Mouse (Mus musculus): ENCODE data around the gene Tsc22d1. TPM values are rescaled to one million over a fixed set of nuclear protein-coding genes. Genes with fewer than 3 reads are reported as not detected.
A peak's percentile ranks its signal among the peaks of the same experiment; 100 is the strongest.

The Tsc22d1 gene
- total RNA-seq, 4 experiments from 2014 or later: 338 to 435 (median 378) TPM

DNA sequence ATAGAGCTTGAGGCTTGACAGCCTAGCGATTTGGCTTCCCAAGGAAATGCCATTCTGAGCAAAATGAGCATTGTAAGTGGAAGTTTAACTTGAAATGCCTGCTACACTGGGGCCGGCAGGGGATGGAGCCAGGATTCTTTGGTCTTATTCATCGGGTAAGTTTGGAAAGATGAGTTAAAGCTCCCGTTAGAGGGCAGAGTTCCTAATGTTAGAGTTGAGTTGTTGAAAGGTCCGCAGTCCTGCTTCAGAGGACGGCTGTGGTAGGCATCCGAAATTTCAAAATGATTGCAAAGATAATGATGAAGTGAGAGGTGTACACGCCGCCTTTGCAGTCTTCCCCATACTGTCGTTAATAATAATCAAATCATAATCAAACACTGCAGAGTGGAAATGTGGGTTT, 27.4 kb downstream of the Tsc22d1 start:
- DNase-seq (ENCODE audit: low spot score): no peak

DNA sequence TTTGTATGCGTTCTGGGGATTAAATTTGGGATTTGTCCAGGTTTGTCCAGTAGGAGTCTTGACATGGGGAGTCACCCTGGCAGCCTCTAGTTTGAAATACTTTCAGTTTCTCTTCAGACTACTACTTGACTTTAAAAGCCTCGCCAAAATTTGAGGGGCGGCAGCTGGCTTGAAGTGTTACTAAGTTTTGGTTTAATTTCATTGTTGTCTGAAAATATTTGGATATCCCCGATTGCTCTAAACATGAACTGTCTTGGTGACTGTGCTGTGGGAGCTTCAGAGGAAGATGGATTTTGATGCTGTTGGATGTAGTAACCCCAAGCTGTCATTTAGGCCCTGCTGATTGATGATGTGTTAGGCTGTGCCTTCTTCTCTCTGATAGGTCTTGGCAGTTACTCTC, 34.2 kb downstream of the Tsc22d1 start:
- peak; percentile 66 for DNase-seq (ENCODE audit: low spot score)

DNA sequence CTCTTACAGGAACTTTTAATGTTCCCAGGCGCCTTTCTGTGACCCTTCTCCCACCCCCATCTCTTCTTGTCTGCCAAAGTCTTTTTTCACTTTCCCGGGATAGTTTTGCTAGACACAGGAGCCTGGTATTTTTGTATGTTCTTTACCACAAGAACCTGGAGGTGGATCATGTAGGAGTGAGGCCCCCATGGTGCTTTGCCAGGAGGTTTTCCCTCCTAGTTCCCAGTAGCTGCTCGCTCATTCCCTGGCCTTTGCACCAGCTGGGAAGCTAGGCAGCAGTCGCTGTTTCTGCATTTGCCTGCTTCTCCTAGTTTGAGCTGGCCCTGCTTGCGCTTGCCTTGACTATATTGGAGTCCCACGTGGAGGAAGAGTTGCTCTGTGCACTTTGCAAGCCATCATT, 36.2 kb downstream of the Tsc22d1 start:
- DNase-seq (ENCODE audit: low spot score): no peak

DNA sequence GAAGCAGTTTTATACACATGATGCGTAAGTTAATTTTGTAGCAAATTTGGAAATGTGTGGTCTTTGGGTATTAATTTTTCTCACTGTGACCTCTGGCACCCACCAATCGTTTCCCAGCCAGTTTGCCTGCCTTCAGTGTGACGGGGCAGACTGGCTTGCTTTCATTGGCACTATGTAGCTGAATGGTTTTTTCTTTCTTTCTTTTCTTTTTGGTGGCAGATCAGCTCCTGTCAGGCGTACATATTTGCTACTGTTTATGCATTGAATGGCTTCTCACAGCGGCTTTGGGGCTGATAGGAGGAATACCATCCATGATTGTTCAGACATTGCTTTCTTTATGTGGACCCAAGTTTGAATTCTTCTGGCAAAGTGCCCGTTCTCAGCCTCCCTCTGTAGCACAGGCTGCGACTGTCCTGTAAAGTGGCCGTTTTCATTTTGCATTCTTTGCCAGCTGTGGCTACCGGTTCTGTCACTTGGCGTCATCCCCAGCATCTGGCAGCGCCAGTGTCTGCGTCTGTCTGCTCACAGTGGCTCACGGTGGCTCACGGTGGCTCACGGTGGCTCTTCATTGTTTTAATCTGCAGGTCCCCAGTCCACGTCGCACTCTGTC, 38.1 kb downstream of the Tsc22d1 start:
- no peak for DNase-seq (ENCODE audit: low spot score)

DNA sequence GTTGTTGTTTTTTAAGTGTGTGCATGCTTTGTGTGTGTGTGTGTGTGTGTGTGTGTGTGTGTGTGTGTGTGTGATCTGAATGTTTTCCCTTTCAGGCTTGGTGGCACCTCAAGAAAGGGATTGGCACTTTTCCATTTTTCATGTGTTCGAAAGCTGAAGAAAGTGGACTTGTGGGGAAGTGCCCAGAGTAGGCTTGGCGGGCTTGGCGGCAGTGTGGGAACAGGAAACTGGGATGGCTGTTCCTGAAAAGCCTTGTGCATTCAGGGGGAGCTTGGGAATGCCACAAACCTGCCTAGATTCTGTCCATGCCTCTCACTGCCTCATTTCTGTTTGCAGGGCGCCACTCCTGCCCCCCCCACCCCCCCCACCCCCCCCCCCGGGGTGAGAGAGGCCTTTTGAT, 39.9 kb downstream of the Tsc22d1 start:
- DNase-seq (ENCODE audit: low spot score): no peak

DNA sequence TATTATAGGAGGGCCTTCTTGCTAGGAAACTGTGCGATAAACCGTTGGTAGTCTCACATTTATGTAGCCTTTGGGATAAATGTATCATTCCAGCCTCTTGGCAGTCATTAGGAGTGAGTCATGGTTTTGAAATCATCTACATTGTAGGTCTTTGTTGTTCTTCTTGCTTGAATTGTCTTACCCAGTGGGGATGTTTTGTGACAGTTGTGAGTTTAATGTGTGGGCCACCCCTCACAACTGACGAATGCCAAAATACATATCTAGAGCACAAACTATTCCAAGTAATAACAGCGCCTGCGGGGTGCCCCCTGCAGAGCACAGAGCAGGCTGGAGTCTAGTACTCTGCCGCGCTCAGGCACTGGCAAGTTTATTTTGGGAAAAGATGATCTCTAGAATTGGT, 40.4 kb downstream of the Tsc22d1 start:
- DNase-seq (ENCODE audit: low spot score): no peak

DNA sequence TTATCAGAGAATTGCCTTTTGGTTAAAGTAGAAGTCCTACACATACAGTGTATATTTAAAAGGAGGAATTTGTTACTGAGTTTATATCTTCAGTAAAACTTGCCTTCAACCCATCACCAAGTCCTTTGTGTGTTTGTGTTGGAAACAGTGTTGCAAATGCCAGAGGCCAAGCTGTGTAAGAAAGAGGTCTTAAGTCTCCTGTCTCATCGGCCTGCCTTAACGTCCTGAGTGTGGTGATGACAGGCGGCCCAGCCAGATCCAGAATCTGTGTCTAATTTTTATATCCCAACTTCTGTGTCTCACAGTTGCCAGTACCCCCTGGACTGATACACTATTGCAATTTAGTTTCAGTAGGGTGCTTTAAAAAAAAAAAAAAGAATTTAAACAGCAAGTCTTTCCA, 42.9 kb downstream of the Tsc22d1 start:
- no peak for DNase-seq (ENCODE audit: low spot score)

DNA sequence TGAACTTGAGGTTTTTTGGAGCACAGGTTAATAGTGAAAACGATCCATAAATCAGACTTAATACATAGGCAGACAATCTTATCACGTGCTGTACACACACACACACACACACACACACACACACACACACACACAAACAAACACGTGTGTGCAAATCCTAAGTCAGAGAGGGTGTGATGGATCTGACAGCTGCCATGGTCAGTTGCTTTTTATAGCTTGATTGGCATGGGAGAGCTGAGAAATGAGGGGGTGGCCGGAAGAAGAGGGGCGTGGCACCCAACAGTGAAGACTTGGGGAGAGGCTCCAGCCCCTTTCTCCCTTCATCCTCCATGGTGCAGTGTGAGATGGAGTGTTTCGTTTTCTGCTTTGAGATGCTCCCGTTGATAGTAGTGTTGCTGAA, 45.4 kb downstream of the Tsc22d1 start:
- no peak for DNase-seq (ENCODE audit: low spot score)

DNA sequence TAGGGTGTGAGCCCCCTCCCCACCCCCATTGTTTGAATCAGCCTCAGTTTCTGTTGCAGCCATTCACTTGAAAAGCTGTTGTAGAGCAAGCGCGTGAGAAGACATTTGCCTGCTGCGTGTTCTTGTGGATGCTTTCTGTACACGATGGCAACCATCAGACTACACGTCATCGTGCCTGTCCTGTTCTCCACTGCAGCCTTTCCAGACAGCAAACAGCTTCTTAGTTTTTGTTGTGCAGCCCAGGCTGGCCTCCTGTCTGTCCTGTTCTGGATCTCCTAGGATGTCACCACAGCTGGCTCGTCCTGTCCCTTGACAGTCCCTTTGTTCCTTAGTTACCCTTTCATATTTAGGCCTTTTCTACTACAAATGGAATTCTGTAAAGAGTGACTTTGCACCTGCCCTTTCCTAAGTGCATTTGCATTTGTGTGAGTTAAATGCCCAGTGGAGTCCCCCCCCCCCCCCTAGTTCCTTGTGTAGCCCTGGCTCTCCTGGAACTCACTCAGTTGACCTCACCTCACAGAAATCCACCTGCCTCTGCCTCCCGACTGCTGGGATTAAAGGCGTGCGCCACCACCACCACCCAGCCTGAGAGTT, 46.5 kb downstream of the Tsc22d1 start:
- no peak for DNase-seq (ENCODE audit: low spot score)

DNA sequence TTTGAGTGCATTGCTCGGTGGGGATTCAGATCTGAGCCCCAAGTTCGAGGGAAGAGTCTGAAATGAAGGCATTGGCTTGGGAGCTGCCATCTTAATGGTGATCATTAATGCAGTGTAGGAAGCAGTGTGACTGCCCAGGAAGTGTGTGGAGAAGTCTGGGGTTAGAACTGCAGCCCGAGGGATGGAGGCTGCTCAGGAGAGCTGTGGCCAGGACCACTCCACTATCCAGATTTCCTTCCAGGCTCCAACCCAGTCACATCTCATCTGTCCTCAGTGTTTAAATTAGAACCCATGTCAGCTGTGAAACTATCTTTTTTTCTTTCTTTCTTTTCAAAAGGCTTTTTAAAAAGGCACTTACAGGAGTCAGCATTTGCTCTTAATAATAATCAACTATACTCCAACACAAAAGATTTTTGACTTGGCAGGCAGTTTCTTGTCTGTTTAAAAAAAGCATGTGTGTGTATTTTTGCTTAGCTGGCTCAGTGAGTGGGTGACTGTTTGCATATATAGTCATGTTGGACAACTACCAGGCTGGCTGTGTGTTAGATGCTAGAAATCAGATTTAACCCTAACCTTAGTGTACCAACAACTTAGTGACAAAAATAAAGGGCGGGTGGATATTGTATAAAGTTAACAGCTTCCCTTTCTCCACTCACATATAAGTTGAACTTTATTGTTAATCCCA, 48.8 kb downstream of the Tsc22d1 start:
- DNase-seq (ENCODE audit: low spot score): no peak

DNA sequence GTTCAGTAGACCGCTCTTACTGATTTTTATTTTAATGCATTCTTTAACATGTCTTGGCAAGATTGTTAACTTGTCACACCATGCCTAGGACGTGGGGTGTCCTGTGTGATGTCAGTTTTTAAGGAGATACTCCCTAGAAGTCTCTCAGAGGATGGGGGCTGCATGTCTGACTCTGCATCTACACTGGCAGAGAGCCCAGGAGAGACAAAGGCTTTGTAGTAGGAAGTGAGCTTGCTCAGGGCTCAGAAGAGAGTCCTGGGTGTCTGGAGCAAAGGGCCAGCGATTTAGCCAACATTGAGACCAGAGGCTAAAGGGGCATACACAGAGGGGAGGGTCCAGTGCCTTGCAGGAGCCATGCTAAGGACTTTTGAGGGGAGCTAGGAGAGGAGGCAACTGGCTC, 50.2 kb downstream of the Tsc22d1 start:
- DNase-seq (ENCODE audit: low spot score): no peak

DNA sequence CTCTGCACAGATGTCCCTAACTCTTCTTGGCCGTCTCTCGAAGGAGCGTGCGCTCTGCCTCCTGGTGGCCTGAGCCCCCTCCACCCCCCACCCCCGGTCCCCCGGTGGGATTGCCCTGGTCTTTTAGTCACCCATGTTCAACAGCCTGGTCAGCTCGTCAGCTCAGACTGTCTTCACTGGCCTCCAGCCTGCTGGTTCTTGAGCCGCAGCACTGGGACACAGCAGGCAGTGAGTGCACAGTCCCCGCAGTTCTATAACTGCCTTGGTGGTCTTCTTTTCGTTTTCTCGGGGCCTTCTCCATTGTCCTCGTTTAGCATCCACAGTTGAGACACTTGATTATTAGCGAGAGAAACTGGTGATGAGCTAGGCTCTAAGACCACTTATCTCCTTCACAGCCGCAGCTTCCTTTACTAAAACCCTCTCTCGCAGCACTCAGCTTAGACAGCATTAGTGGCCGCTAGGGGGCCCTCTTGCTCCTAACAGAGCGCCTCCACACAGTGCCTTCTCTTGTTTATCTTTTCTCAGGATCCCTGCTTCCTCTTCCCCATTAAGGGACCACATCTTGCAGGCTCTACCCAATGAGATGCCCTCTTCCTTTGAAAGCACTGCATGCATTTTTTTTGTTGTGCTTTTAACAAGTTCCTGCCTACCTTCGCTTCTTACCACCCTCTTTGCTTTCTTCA, 52.0 kb downstream of the Tsc22d1 start:
- peak; percentile 36 for DNase-seq (ENCODE audit: low spot score)

DNA sequence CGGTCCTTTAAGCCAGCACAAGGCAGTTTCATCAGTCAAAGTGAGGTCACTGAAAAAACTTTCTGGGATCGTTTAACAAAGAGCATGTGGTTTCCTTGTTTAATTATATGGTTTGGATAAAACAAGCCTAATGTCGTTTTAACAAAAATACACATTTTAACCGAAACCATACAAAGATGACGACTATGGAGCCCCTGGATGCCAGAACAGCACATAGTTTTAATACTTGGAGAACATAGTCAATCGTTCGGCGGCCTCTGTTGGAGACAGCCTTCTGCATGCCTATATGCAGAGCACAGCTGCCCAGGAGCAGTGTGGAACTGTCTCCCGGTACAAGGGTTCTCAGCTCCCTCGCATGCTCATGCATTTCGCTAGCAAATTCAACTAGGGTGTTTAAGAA, 53.2 kb downstream of the Tsc22d1 start:
- no peak for DNase-seq (ENCODE audit: low spot score)

DNA sequence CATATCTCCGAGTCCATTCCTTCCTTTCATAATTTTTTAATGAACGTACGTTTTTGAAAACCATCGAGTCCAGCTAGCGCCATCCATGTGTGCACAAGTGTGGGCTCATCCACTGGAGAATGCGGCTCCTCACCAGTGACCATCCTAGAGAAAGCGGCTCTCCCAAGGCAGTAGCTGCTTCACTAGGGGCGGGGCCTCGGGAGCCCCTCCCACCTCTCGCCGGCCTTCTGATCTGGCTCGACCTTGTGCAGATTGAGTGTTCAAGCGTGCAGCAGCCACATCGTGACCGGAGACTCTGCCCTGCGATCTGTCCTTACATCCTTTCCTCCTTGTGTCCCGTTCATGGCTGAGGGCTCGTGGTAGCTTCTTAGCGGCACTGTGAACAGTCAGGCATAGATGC, 56.5 kb downstream of the Tsc22d1 start:
- no peak for DNase-seq (ENCODE audit: low spot score)

DNA sequence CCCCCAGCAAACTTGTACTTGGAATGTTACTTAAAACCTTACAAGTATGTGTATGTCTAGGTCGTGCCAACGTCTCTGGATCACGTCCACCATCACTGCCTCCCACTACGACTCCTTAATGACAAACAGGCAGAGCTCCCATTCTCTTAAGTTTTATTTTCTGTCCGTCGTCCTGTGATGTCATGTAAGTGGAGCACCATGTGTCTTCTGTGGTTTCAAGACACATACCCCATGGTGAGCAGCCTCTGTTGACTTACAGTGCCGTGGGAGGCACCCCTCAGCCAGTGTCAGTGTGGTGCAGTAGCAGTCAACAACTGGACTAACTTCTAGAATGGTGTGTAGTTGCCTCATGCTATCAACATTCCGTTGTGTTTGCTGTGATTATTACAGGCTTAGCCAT, 57.7 kb downstream of the Tsc22d1 start:
- no peak for DNase-seq (ENCODE audit: low spot score)

DNA sequence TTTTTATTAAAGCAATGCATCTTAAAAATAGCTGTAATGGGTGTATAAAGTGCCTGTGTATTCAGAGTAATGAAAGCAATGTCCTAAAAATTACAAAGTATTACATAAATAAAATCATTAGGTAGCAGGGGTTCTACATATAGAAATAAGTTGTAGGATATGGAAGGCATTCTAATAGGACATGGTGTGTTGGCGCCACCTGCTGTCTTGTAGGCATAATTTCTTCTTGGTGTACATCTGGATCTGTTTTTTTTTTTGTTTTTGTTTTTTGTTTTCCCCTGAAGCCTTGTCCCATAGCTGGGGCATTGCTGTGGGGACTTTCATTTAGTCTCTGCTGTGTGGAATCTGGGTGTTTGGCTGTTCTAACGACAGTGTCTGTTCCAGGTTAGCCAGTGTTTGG, 58.6 kb downstream of the Tsc22d1 start:
- DNase-seq (ENCODE audit: low spot score): peak; percentile 26

DNA sequence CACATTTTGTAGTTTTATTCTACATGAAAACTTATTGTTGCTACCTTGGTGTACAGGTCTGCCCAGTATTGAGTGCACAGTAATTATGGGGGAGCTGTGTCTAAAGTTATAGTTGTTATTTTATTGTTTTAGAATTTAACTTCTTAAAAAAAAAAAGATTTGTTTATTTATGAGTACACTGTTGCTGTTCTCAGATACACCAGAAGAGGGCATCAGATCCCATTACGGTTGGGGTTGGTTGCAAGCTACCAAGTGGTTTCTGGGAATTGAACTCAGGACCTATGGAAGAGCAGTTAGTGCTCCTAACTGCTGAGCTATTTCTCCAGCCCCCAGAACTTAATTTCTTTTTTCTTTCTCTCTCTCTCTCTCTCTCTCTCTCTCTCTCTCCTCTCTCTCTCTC, 59.4 kb downstream of the Tsc22d1 start:
- no peak for DNase-seq (ENCODE audit: low spot score)

DNA sequence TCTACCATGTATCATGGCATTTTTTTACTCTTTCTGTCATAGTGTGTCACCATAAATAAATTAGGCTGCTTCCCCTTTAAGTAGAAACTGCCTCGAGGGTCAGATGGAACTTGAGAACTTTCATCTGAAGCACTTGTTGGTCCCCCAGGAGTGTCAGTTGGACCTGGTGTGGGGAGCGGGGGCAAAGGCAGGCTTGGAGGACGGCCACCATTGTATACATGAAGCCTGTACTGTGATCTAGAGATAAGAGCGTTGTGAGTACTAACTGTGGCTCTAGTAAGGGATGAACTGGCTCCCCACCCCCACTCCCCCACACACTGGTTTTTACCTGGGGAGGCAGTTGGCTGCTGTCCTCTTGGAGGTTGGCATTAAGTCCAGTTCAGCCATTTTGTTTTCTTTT, 62.0 kb downstream of the Tsc22d1 start:
- no peak for DNase-seq (ENCODE audit: low spot score)

DNA sequence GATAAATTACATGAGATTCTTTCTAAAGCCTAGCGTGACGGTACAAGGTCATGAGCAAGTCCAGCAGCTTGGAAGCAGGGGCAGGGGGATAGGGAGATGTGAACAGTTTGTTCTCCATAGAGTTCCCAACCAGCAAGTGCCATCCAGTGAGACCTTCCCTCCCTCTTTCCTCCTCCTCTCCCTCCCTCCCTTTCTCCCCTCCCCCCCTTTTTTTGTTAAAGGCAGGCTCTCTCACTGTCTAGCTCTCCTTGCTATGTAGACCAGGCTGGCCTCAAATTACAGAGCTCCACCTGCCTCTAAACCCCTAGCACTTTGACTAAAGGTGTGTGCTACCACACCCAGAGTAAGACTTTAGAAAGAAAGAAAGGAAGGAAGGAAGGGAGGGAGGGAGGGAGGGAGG, 63.3 kb downstream of the Tsc22d1 start:
- no peak for DNase-seq (ENCODE audit: low spot score)

DNA sequence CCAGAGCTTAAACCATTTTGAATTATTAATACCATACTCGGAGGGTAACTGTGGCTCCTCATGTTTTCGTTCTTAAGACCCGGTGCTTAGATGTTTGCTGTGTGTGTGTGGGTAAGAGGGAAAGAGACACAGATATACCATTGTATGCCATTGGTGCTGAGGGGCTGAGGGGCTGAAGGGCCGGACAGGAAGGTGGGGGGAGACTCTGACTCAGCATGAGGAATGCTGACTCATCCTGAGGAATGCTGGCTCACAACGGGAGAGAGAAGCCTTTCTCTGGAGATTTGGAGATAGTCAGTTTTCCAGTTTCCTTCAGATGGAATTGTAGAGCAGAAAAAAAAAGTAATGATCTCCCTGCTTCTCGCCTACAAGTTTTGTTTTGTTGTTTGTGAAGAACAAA, 63.9 kb downstream of the Tsc22d1 start:
- no peak for DNase-seq (ENCODE audit: low spot score)

DNA sequence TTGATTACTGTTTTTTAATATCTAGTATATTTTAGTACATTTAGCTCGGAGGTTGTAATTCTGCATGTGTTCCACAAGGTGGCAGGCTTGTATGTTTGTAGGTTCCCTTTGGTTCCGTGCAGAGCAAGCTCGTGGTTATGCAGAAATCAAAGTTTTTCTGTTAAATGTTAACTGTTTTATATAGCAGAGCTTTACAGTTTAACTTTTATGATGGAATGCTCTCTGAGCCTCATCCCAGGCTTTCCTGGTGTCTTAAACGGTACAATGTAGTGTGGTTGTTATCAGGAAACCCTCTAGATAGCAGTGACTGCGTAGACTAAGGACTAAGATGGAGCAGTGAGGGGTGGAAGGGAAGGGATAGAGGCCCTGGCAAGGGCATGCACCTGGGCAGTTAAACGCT, 65.1 kb downstream of the Tsc22d1 start:
- peak; percentile 34 for DNase-seq (ENCODE audit: low spot score)

DNA sequence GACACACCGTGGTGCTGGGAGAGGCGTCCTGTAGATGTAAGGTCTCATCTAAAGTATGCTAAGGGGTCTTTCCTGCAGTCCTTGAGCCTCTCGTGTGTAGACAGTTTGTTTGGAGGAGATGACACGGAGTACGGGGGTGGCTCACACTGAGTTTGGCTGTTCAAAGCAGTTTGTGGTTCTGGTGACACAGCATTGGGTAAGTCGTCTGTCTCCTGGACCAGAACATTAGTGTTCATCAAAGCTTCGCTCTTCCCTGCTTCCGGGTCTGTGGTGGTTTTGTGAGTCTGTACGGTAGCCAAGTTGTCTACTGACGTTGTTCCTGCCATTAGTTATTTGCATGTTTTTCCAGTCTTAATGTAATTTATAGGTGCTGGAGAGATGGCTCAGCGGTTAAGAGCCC, 65.7 kb downstream of the Tsc22d1 start:
- no peak for DNase-seq (ENCODE audit: low spot score)

DNA sequence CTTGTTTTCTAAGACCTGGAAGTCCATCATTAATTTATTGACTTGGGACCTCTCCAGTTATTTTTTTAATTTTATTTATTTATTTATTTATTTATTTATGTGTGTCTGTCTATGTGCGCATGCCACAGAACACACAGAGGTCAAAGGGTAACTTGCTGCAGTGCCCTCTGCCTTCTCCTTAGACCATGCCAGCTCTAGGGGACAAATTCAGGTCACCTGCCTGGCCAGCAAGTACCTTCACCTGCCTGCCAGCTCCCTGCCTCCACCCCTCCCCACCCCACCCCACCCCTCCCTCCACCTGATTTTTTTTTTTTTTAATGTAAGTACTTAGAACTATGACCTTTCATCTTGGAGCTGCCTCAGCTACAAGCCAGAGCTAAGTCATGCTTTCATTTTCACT, 68.9 kb downstream of the Tsc22d1 start:
- no peak for DNase-seq (ENCODE audit: low spot score)
